Mouse (Mus musculus) cerebellum, adult 2 months (tissue): ENCODE measurements around the gene Arglu1.

Experiments
- CTCF ChIP-seq: fragments of 200-500 bp; IDR thresholded peaks from 2 replicates; pipeline ENCODE4 v1.5.1; 2011; ENCODE audit warnings: low read depth, mild to moderate bottlenecking, control low read depth, low read length, moderate library complexity, borderline replicate concordance; ENCODE audit not compliant: insufficient read depth
- POLR2A ChIP-seq: fragments of 200-500 bp; IDR thresholded peaks from 2 replicates; pipeline ENCODE4 v1.6.1; 2011; ENCODE audit warnings: low read length, control low read depth, borderline replicate concordance; ENCODE audit not compliant: insufficient read depth

GRCm38 (mm10) chr8:8700229-8700628, 9.9 kb upstream of the Arglu1 start:
- no peak for TF ChIP-seq CTCF
- TF ChIP-seq POLR2A: no peak
